Mouse (Mus musculus) heart, adult 18-20 months (tissue): ENCODE measurements around the gene Trappc6a. TPM values are rescaled to one million over a fixed set of nuclear protein-coding genes. Genes with fewer than 3 reads are reported as not detected.
A peak's percentile ranks its signal among the peaks of the same experiment; 100 is the strongest.

Experiments
- DNase-seq, 2 experiments: peaks; one replicate each; pipeline ENCODE4 v3.0.0; 2021 to 2022; ENCODE audit warnings: mixed read lengths in 1 of 2
- total RNA-seq, 2 experiments: library from RNA; stranded (reverse); gene quantifications; 2 replicates each; pipeline ENCODE4 v1.2.3; 2021

Gene Trappc6a
- total RNA-seq, 2 experiments from 2014 or later, result 44.3 to 45.3 TPM

DNA sequence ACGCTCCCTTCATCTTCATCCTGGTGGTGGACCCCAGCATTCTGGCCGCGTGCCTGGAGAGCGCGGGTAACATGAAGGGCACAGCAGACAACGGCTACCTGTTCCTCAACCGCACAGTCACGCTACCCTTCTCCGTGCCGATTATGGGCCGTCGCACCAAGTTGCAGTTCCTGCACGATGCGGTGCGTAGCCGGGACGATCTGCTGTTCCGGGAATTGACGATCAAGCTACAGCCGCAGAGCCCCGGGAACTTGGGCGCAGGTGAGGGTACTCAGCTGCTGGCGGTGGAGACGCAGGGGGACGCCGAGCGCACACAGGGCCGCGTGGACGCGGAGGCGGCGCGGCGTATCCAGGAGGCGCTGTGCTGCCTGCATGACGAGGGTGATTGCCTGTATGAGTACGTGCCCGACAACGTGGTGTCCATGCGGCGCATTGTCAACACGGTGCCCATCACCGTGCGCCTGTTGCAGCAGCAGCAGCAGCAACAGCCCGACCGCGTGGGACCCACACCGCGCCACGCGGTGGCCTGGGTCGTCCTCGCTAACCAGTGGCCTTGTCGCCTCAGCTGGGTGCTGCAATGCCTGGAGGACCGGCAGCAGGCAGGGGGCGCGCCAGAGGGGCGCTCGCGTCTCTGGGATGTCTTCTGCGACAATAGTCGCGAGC is 15.7 kb downstream of the Trappc6a start:
- DNase-seq, result peak in 1 of 2 experiments; percentile 68

DNA sequence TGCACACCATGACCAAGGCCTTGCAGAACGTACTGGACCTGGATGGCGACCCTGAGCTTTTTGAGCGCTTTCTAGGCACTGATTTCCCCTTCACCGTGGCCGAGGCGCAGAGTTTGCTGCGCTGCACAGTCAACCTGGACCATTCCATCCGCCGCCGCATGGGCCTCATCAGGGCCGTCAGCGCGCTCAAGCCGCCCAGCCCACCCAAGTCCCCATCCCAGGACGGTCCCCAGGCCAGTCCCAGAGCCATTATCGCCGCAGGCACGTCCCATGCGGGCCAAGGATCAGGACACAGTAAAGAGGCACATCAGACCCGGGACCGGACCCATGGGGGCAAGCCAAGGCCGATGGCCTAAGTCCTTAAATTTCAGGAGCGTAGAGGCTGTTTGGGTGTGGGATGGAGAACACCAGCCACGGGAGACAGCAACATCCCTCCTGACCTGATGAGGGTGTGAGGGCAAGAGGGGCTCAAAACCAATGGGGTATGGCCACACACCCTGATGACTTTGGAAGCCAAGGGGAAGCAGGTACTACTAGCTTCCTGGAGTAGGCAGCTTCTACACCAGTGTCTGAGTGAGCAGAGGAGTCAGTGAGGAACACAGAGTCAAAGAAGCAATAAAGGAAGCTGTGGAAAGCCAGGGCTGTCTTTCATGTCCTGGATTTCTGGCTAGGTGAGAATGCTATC is 16.4 kb downstream of the Trappc6a start:
- no peak for DNase-seq

DNA sequence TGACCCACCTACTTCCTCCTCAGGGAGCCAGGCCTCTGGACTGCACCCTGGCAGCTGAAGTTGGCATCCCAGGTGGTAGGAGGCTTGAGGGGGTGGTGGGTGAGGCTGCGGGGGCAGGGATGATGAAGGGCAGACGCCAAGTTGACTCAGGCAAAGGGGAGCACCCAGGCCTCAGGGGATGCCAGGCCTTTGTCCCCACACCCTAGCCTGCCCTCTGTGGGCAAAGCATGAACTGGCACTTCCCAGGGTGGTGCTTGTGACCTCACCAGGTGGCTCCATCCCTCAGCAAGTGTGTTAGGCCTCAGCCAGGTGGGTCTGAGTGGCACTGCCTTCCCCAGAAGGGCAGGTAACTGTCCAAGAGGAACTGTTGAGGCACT is 16.9 kb downstream of the Trappc6a start:
- no peak for DNase-seq

DNA sequence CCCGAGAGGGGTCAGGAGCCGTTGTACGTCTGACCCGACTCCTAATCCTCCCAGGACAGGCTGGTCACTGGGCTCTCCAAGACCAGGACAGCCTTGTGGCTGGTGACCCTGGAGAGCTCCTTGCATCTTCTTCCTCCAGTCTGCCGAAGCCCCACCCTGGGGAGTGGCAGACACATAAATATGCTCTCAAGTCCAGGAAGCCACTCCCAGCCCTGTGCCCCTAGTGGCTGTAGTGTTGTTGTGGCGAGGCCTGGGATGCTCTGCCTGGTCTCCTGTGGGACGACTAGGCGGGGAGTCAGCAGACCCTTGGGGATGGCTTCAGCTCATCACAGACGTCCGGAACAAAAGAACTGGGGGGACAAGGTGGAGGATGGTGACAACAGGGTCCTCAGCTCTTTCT is 22.9 kb downstream of the Trappc6a start:
- DNase-seq, result no peak

DNA sequence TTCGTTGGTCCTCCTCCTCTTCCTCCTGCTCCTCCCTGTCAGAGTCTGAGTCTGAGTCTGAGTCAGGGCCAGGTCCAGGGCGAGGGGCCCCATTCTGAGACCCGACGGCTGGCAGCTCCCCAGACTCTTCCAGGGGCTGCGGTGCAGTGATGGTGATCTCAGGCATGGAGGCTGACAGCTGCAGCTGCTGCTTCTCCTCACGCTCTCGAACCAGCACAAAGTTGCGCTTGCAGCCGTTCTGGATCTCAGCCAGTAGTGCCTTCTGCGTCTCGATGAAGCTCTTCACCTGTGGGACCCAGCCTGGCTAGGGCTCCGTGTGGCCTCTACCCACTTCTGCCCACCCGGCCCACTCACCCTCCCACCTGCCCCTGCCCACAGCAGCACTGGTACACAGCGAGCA is 24.0 kb downstream of the Trappc6a start:
- DNase-seq, result no peak

DNA sequence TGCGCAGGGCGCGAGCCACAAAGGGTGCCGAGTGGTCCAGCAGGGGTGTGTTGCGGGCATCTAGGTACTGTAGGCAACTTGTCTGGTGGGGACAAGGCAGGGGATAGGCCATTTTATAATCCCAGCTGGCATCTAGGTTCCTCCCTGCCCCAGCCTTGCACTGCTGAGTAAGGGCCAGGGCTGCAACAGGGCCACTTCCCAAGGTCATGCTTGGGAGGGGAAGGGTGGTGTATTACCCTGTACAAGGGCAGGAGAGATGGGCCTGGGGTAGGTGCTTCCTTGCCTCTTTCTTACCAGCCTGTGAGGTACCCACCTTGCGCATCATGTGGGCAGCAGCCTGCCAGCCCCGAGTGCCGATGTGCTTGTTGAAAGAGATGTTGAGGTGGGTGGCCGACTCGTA is 26.5 kb downstream of the Trappc6a start:
- DNase-seq, result no peak

DNA sequence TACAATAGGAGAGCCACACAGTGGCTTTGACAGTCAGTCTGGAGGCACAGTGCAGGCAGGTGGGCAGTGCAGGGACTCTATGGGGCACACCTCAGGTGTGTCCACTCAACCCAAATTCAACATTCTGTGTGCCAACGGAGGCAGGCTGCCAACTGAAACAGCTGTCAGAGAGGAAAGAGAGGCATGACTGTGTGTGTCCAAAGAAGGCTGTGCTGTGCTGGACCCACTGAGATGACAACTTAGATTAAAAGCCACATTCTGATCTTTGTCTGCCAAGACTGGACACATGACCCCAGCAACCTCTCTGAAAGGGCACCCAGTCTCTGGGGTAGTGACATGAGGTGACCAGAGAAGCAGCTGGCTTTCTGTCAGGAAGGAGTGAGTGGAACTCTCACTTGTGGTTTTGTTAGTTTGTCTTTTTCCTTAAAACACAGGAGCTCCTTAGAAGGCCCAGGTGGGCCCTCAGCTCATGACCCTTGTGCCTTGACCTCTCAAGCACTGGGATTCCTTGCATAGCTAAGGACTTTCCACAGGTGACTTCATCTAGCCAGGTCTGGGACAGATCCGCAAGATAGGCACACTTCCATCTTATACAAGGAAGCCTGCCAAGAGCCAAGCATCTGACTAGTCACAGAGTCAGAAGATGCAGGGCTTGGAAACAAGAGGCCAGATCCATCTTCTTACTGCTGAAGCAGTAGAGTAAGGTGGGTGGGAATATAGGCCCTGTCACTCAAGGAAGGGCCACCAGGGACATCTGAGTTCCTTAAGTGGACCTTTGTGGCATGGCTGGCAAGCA is 32.8 kb downstream of the Trappc6a start:
- DNase-seq, result no peak

DNA sequence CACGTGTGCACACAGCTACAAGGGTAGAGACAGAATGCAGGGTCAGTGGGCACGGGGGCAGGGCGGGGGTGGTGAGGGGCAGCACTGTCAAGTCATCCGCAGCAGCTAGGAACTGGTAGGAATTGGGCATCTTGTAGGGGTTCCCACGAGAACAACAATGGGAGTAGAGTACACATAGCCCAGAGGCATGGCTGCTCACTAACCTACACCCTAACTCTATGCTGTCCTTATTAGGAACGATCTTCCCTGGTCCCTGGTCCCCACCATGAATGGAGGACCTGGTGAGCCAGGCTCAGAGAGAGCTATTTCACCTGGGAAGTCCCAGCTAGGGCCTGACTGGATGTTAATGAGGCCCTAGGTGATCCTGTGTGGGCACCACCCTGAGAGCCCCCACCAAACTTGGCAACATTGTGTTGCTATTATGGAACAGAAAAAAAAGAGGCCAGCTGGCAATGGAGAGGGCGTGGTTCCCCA is 33.5 kb downstream of the Trappc6a start:
- no peak for DNase-seq

DNA sequence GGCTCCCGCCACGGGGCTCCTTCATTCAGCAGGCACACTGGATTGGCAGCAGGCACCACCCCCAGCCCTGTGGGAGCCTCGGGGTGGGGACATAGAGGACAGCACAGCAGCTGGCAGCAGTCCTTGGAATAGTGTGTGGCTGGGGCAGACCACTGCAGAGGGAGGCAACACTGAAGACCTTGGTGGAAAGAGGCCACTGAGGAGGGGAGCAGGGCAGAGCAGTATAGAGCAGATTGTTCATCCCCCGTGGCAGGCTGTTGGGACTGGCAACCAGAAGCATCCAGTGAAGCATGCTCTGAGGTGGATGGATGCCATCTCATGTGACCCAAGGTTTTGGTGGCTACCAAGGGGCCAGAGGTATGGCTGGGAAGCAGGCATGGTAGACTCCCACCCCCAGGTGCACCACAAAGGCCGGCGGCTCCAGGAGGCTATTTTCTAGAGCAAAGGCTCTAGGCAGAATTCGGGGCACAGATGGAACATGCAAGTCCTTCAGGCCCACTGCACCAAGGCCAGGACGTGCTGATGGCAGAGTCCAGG is 34.0 kb downstream of the Trappc6a start:
- DNase-seq, result peak in 1 of 2 experiments; percentile 30

DNA sequence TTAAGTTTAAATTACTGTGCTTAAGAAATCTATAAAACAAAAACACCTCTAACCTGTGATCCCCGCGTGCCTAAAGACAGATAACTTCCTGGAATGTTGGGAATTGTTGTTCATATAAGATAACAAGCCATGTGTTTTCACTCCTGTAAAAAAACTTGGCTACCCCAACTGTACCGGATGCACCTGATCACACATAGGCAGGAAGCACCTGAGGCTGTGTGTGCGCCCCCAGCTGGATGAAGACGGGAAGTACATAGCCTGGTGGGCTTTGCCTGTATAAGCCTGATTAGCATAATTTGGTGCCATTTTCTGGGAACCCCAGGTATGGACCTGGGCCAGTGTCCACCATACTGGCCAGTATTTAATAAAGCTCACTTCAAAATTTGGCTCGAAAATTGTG is 35.4 kb downstream of the Trappc6a start:
- no peak for DNase-seq

DNA sequence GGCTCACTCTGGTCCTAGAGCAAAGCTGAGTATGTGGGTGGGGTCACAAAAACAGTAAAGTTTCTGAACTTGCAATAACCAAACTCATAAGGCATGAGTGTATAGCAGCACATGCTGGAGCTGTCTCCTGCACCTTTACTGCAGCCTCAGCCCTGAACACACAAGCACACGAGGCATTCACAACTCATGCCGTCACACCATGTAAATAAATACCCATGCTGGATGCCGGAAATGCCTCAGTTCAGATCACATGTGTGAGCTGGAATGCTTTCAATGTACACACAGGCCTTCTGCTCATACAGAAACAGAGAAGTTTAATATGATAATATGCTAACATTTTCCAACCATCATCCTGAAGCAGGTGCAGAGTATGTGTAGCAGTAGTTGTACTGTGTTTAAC is 37.8 kb downstream of the Trappc6a start:
- DNase-seq, result no peak

DNA sequence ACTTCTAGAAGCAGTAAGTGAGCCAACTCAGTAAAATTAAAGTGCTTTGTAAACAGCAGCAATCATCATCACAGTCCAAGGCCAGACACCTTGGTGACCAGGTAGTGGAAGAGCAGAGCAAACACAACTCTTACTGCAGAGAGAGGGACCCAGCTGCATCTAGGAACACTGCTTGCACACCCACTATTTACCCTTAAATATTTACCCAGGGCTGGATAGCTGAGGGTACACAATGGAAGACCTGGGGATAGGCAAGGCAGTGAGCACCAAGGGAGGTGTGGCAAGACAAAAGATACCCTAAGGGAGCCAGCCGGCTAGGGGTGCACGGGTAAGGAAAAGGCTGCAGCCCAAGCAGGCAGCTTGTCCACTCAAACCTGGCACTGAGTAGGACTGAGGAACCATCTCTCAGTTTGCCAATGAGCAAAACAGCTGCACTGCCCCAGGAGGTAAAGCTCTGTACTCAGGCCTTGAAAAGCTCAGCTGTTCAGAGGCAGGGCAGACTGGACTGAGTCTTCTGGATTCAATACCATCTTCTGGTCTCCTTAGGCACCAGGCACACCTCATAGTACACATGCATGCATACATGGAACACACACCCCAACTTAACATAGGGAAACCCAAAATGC is 39.3 kb downstream of the Trappc6a start:
- no peak for DNase-seq

DNA sequence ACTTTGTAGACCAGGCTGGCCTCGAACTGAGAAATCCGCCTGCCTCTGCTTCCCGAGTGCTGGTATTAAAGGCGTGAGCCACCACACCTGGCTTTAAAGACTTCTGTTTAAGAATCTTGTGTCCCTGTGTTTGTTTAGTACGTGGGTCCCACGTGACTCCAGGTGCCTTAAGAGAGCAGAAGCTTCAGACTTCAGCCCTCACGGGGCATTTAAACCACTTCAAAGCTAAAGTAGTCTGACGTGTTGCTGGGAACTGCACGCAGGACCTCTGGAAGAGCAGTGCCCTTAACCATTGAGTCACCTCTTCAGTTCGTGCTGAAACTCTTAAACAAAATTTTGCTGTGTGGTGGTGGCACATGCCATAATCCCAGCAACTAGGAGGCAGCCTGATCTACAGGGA is 41.2 kb downstream of the Trappc6a start:
- DNase-seq, result no peak

DNA sequence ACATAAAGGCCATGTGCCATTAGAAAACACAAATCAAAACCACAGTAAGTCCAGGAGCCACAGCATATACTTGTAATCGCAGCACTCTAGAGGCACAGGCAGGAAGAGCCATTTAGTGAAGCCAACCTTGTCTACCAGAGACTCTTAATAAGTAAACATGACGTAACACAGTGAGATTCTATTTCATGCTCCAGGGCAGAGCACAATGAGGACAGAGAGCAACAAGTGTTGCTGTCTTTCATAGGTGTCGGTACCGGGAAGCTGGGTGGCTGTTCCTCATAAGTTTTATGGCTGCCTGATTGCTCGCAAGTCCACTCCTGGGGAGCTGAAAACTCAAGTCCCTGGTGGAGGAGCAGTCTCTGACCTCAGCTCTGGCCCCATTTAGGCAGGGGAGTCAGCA is 43.4 kb downstream of the Trappc6a start:
- DNase-seq, result no peak

DNA sequence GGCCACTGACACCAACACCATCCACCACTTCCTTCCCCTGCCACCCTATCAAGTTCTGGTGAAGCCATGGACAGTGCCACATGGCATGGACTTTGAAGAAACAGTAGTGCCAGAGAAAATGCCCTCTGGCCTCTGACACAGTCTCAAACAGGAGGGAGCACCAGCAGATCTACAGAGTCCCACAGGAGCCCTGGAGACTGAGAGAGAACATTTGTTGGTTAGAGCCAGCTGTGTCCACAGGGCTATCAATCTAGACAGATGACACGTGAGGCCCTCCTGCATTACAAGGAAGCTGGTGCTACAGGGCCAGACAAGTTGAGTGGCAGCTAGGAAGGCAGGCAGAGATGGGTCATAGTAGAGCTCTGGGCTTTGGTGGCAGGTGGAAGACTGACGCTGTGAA is 44.2 kb downstream of the Trappc6a start:
- no peak for DNase-seq

DNA sequence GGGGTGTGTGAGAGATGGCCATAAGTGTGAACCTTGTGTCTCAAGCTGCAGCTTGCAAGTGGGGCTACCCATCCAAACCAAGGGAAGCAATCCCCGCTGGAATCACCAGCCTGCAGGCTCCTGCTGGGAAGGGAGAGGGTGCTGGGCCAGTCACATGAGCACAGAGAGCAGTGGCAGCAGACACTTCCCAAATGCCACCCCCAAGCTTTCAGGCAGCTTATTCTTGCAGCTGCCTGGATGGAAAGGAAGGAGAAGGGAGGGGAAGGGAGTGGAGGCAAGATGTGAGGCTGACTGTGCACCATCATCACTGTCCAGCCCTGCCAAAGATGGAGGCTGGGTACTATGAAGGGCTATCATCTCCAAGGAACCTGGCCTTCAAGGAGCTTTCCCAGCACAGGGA is 46.0 kb downstream of the Trappc6a start:
- no peak for DNase-seq

DNA sequence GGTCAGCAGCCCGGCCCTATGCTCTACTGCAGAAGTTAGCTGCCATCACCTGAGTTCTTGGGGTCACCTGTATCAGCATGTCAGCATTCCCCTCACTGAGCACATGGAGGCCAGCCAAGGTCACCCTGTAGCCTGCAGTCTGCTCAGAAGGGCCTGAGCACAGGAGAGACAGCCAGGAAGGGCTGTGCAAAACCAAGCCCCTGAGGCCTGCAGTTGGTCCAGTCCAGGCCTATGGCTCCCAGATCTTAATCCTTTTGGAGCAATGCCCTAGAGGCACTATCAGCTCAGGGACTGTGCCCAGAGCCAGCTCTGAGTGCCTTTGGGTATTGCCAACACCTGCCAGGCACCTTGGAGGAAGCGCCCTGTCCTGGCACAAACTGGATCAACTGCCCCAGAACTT is 48.9 kb downstream of the Trappc6a start:
- peak in 1 of 2 experiments; percentile 36 for DNase-seq

DNA sequence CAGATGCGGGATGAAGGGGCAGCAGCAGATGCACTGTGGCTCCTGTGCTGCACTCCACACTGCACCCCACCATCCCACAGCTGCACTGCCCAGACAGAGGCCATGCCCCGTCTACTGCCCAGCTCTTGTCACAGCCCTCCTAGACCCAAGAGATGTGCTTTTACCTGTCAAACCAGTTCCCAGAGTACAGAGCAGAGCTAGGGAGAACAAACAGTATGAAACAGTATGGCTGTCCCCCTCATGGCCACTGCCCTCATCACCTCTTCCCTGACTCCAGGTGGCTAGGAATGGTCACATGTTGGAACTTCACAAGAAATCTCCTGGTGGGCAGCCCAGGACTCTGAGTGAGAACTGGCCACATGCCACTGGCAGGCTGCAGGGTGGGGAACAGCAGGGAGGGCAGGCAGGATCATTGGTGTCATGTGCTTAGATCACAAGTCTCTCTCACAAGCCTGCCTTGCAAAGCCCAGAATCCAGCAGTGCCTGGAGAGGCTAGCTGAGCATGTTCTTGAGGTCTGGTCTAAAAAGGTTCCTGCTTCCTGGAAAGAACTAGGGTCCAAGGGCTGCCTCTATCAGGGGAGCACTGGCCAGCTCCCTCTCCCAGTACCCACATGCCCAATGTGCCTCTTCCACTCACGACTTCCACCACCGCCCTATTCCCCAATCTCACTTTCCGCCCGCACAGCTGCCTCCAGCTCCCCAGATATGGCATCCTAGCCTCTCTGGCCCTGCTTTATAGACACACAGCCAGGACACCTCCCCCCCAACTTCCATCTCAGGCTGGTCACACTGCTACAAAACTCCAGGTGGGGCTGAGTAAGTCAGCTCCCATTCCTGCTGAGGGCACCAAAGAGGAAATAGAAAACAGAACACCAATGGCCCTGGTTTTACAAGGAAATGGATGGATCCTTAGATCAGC is 50.0 kb downstream of the Trappc6a start:
- DNase-seq, result peak; percentile 56 to 68

DNA sequence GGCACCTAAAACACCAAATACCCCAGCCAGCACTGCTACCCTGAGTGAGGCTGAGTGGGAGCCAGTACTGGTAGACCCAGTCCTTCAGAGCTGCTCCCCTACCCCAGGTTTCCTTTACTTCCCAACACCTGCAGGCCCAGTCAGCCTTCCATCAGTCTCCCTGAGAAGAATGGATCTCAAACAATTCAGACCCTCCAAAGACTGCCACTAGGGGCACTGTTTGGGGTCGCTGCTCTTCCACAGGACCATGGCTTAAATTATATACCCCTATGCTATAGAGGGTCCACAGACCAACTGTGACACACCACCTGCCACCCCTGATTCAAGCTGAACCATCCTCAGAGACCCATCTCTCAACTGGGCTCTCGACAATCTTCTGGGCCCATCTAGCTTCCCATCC is 50.8 kb downstream of the Trappc6a start:
- no peak for DNase-seq

DNA sequence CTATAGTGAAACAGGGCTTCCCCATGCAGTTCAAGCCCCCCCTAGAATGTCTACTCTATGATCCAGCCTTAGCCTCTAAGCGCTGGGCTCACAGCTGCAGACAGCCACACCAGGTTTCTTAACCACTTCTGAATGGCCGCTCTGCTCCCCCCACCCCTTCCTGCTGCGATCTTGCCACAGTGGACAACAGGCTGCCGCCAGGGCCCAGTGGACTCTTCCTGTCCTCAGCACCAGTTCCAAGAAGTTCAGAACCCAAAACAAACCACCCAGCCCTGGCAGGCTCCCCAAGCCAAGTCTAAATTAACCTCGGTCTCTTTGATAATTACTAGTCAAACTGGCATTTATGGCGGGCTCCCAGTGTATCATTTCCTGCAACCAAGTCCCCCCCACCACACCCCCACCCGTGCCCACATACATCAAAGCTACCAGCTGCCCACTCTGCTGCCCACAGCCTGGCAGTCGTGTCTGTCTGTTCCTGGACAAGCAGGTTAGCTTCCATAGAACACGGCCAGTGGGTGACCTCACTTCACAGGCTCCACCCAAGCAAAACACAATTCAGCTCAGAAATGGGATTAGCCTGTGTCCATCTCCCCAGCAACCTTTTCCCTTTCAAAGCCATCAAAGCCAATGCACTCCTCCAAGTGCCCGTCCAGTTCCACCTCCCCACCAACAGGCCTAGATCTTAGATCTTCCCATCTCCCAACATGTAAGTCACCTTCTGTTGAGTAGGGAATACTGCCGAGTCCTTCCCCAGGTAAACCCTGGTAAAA is 52.5 kb downstream of the Trappc6a start:
- DNase-seq, result peak; percentile 30 to 33

DNA sequence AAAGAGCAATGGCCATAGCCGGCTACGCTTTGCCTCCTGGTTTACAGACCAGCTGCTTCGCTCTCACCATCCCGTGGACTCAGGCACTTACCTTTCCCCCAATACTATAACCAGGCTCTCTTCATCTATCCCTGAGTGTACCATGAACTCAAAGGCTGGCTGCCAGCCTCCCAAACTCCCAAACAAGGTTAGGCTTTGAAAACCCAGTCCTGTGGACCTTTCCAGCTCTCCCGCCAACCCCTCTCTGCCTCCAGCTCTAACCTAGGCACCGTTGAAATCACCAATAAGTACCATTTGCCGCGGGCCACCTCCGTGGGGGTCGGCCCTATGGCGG is 53.2 kb downstream of the Trappc6a start:
- DNase-seq, result no peak
